Mouse (Mus musculus) gonadal fat pad, adult 2 months (tissue): Measurements from ENCODE around the gene Atp6v0a2. TPM values are rescaled to one million over a fixed set of nuclear protein-coding genes. Genes with fewer than 3 reads are reported as not detected.
A peak's percentile ranks its signal among the peaks of the same experiment; 100 is the strongest.
"Not testable (repeated sequence)": the region's sequence is repeated elsewhere in the genome, so short reads cannot be mapped to it uniquely, and the experiment has no call there.

ENCODE experiments used
- DNase-seq: peaks from one replicate; pipeline ENCODE4 v3.0.0-alpha.2; 2012; ENCODE audit warnings: low read depth
- polyA plus RNA-seq: library from polyadenylated mRNA; depleted of rRNA; stranded (reverse); fragments of >200 nt; gene quantifications from 2 replicates; pipeline ENCODE4 v1.2.3, GENCODE M21; 2012; rRNA removed

The Atp6v0a2 gene
- 32.4 and 37.6 TPM in 2 replicates for polyA plus RNA-seq

GRCm38 (mm10) chr5:124628448-124629363, at the start of gene Atp6v0a2:
Gene Atp6v0a2, plus strand, starts transcription at chr5:124628576.
- DNase-seq: no peak

GRCm38 (mm10) chr5:124578633-124579317, 49.6 kb upstream of the Atp6v0a2 start, which contains the start of the genes Eif2b1 and Gtf2h3:
Gene Eif2b1, minus strand, starts transcription at chr5:124579131.
Gene Gtf2h3, plus strand, starts transcription at chr5:124579140.
- DNase-seq: peak; percentile 41

GRCm38 (mm10) chr5:124582515-124582914, 45.9 kb upstream of the Atp6v0a2 start:
- no peak for DNase-seq

DNA sequence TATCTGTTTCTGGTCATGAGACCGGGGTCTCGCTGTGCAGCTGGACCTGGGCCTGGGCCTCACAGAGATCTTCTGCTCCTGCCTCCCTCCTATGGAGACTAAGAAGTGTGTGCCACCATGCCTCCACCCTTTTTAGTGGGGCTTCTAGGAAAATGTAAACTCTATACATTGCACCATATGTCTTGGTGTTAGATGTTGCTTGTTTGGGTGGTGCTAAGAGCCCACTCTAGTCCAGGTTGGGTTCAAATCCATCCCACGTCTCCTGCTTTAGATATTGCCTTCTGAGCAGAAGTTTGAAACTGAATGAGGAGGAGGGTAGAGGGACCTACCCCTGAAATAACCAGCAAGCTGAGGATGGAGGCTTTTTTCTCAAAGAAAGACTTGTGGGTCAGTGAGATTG, 35.6 kb upstream of the Atp6v0a2 start:
- no peak for DNase-seq

- peak; percentile 65 for DNase-seq
These were observed 29.9 kb upstream of the Atp6v0a2 start for GRCm38 (mm10) chr5:124598224-124599174.

- DNase-seq: not testable (repeated sequence)
These were observed 28.6 kb upstream of the Atp6v0a2 start for GRCm38 (mm10) chr5:124599726-124600125.

DNA sequence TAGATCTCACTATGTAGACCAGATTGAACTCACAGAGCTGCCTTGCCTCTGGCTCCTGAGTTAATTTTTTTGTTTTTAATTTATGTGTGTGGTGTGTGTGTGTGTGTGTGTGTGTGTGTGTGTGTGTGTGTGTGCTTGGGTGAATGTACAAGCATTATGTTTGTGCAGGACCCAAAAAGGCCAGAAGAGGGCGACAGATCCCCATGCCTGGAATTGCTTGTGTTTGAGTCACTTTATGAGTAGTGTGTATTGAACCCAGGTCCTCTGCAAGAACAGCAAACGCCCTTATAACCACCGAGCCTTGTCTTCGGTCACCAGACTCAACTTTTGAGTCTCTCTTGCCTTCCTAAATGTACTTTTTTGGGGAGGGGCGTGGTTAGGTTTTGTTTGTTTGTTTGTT, 26.0 kb upstream of the Atp6v0a2 start:
- DNase-seq: no peak

- DNase-seq: no peak
These were observed 24.1 kb upstream of the Atp6v0a2 start for GRCm38 (mm10) chr5:124604296-124604695.

- DNase-seq: no peak
These were observed 23.2 kb upstream of the Atp6v0a2 start for GRCm38 (mm10) chr5:124605041-124605622.

DNA sequence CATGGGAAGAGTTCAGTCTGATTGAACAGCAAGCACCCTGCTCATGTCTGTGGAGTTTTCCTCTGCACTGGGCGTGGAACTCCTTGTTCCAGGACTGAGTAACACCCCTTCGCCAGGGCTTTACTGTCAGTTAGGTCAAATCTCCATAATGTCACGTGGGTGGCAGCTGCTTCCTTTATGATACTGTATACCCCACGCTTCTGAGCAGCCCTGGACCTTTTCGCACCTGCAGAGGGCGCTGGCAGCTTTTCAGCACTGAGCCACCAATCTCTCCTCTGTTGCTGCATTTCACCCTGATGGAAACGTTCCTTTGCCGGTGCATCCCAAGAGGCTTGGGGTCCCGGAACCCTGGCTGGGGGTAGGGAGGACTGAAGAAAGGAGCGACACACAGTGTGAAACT, 17.4 kb upstream of the Atp6v0a2 start:
- no peak for DNase-seq

DNA sequence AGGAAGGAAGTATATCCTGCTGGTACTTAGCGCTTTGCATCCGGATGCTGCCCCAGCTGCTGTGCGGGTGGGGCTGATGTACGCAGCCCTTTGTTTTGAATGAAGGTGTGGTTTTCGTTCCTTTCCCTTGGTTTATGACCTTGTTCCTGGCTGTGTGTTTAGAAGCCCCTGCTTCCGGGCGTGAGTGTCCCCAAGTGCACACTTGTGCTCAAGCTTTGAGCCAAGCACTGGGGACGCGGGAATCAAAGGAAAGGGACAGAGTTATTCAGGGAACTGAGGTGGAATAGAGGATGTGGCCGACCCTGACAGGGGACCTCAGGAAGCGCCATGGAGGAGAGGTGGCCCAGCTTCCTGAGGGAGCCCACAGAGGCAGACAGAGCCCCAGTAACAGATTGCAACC, 13.7 kb upstream of the Atp6v0a2 start:
- no peak for DNase-seq

DNA sequence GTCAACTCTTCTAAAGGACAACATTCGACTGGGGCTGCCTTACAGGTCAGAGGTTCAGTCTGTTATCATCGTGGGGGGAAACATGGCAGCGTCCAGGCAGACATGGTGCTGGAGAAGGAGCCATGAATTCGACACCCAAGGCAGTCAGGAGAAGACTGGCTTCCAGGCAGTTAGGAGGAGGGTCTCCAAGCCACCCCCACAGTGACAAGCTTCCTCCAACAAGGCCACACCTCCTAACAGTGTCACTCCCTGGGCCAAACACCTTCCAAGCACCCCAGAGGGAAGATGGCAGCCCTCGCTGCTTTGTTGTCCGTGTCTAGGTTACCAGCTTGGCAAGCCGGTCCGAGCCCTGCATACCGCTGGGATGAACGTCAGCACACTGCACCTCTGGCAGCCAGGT, 9.7 kb upstream of the Atp6v0a2 start:
- DNase-seq: no peak

GRCm38 (mm10) chr5:124621362-124621761, 7.0 kb upstream of the Atp6v0a2 start:
- no peak for DNase-seq

DNA sequence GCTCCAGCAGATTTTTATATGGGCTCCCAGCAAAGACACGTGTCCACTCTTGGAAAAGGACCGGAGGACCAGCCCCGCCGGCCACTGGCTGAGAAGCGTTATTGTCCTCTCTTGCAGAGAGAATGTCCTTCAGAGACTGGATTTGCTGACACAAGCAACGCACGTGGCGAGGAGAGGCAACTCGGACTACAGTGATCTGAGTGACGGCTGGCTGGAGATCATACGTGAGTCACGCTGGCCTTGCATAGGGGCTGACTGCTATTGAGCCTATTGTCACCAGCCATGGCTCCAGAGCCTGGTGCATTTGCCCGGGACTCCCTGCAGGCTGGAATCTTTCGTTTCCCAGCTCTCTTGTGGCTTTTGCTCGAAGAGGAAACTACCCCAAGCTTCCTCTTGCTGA, 5.5 kb upstream of the Atp6v0a2 start:
- no peak for DNase-seq

DNA sequence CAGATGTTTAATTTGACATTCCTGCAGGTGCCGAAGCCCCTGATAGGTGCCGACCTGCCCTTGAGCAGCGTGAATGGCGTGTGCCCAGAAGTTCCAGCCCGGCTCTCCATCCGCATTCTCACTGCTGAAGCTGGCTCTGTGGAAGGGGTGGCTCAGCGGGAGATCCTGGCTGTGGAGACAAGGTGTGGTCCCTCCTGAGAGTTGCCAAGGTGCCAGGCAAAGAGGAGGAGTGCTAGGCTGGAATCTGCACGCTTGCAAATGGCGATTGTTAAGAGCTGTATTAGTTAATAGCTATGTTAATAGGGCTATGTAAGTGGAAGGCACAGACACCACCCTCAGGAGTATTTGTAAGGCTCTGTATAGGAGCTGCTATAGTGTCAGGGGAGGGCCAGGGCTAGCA, 4.1 kb upstream of the Atp6v0a2 start:
- DNase-seq: no peak

- DNase-seq: no peak
These were observed 1.3 kb downstream of the Atp6v0a2 start for GRCm38 (mm10) chr5:124629641-124630040.

DNA sequence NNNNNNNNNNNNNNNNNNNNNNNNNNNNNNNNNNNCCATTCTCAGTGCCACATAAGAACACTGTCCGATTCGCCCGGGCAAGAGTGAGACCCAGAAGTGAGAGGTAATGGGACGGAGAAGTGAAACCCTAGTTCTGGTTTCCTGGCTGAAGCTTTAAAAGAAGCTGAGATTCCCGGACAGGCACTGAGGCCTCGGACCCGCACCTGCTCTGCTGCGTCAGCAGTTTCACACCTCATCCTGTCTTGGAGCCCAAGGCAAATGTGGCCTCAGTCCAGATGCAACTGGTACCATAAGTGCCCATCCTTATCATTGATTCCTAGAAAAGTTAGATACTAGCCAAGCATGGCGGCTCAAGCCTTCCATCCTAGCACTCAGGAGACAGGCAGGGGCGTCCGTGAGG, 3.3 kb downstream of the Atp6v0a2 start:
- no peak for DNase-seq

- no peak for DNase-seq
These were observed 4.1 kb downstream of the Atp6v0a2 start for GRCm38 (mm10) chr5:124632461-124632860.

GRCm38 (mm10) chr5:124633425-124633824, 5.0 kb downstream of the Atp6v0a2 start:
- no peak for DNase-seq

GRCm38 (mm10) chr5:124635068-124635467, 6.7 kb downstream of the Atp6v0a2 start:
- DNase-seq: not testable (repeated sequence)

DNA sequence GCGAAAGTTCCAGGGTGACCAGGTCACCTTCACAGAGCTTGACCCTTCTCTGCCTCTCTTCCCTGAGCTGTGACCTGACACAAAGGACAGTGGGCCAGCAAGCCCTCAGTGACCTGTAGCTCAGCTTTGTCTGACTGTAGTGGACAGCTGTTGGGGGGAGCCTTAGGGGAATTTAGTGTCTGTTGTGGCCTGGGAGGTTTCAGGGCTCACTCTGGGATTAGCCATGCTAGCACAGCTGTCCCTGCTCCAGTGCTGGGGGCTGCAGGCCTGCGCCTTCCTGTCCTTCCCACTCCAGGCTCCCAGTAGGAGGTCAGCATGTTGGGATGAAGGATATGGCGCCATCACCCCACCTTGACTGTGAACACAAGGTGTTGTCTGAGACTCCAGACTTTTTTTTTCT, 7.8 kb downstream of the Atp6v0a2 start:
- no peak for DNase-seq
